Mouse (Mus musculus) ES-Bruce4 (cell line): ENCODE measurements around the gene Prune1. TPM values are rescaled to one million over a fixed set of nuclear protein-coding genes. Genes with fewer than 3 reads are reported as not detected.

Experiments
- H3K27ac ChIP-seq: 2 replicates; pipeline ENCODE4 v1.5.1; 2012; ENCODE audit warnings: low read length, inconsistent platforms; ENCODE audit not compliant: insufficient read depth
- H3K27me3 ChIP-seq: 2 replicates; pipeline ENCODE4 v1.6.1; 2012; ENCODE audit warnings: mild to moderate bottlenecking, low read length, inconsistent platforms; ENCODE audit not compliant: control insufficient read depth, poor library complexity, insufficient read depth, severe bottlenecking
- H3K36me3 ChIP-seq: 2 replicates; pipeline ENCODE4 v1.6.1; 2012; ENCODE audit warnings: inconsistent platforms, mild to moderate bottlenecking, low read length, moderate library complexity; ENCODE audit not compliant: control insufficient read depth, poor library complexity, insufficient read depth, severe bottlenecking
- H3K4me1 ChIP-seq: one replicate; pipeline ENCODE4 v1.8.1; 2011; ENCODE audit warnings: low read length; ENCODE audit not compliant: control insufficient read depth, insufficient read depth
- H3K4me3 ChIP-seq: 2 replicates; pipeline ENCODE4 v1.5.1; 2011; ENCODE audit warnings: low read depth, mild to moderate bottlenecking, low read length
- H3K9ac ChIP-seq: 2 replicates; pipeline ENCODE4 v1.6.1; 2012; ENCODE audit warnings: low read depth, mild to moderate bottlenecking, inconsistent platforms; ENCODE audit not compliant: poor library complexity, severe bottlenecking
- H3K9me3 ChIP-seq: replicated peaks from 2 replicates; pipeline ENCODE4 v1.6.1; 2012; ENCODE audit warnings: mild to moderate bottlenecking, low read length, inconsistent platforms; ENCODE audit not compliant: control insufficient read depth, poor library complexity, insufficient read depth, severe bottlenecking
- CTCF ChIP-seq: IDR thresholded peaks from one replicate; pipeline ENCODE4 v1.8.1; 2011; ENCODE audit warnings: low read depth, low read length
- EP300 ChIP-seq: IDR thresholded peaks from 2 replicates; pipeline ENCODE4 v1.6.1; 2011; ENCODE audit warnings: low read depth, low read length; ENCODE audit not compliant: insufficient read depth
- POLR2A ChIP-seq: IDR thresholded peaks from one replicate; pipeline ENCODE4 v1.8.1; 2011; ENCODE audit warnings: low read length; ENCODE audit not compliant: insufficient read depth
- polyA plus RNA-seq: library from polyadenylated mRNA; stranded (reverse); fragments of >200 nt; gene quantifications from 2 replicates; pipeline ENCODE4 v1.2.4, GENCODE M21; 2011; ENCODE audit warnings: low read depth; ENCODE audit not compliant: missing spikeins, insufficient read depth, insufficient read length

Gene Prune1
- polyA plus RNA-seq, 1 experiment: 43.9 TPM

DNA sequence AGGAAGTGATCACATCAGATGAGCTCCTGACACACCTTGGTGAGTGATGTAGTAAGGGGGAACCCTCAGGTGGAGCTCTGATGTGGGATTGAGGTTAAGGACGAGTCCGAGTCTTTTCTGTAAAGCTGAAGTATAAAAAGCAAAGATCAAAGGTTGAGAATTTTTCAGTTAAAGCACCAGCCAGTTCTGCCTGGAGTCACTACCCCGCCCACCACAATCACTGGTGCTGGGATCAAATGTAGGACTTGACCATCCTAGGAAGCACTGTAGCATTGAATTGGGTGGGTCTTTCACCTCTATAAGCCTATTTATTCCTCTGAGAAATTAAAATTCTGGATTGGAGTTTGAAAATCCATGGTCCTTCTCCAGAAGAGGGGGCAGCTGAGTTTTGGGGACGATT is 9.2 kb upstream of the Prune1 start:
- no peak overlapping the region for H3K27ac ChIP-seq

GRCm38 (mm10) chr3:95290156-95290555 is 8.3 kb upstream of the Prune1 start:
- H3K27me3 ChIP-seq: no peaks in the 10 kb centered on the region
- no peak for TF ChIP-seq POLR2A
- no peak for TF ChIP-seq EP300
- TF ChIP-seq CTCF: no peak
- H3K9me3 ChIP-seq: no peaks in the 10 kb centered on the region
- H3K27ac ChIP-seq: peak overlapping the region; percentile 7
- peaks cover 12% of the 10 kb centered on the region for H3K4me1 ChIP-seq
- H3K4me3 ChIP-seq: no peak overlapping the region
- no peak overlapping the region for H3K9ac ChIP-seq
- H3K36me3 ChIP-seq: peaks cover 22% of the 10 kb centered on the region

More for the DNA sequence above, 9.2 kb upstream of the Prune1 start:
- TF ChIP-seq EP300 (no peak), CTCF (no peak), POLR2A (no peak)
- Histone ChIP-seq H3K4me3 (no peak overlapping the region), H3K4me1 (peaks cover 14% of the 10 kb centered on the region), H3K36me3 (peaks cover 22% of the 10 kb centered on the region), H3K27me3 (no peaks in the 10 kb centered on the region), H3K9ac (no peak overlapping the region), H3K9me3 (no peaks in the 10 kb centered on the region)

DNA sequence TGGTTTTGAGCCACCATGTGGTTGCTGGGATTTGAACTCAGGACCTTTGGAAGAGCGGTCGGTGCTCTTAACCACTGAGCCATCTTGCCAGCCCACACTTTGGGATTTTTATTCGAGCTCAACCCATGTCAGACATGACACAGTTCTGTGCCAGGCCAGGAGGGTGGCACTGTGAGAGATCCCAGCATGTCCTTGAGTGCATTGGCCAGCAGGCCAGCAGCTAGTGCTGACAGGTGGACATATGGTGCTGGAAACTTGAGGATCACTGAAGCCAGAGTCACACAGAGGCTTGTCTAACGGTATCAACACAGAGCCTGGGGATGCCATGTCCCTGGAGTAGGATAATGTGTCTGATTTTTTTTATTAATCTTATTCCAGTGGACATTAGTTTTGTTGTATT is 7.5 kb upstream of the Prune1 start:
- no peaks in the 10 kb centered on the region for H3K9me3 ChIP-seq
- no peaks in the 10 kb centered on the region for H3K27me3 ChIP-seq
- H3K9ac ChIP-seq: no peak overlapping the region
- no peak overlapping the region for H3K4me3 ChIP-seq
- H3K36me3 ChIP-seq: peaks cover 21% of the 10 kb centered on the region
- TF ChIP-seq POLR2A: no peak
- no peak for TF ChIP-seq EP300
- no peak for TF ChIP-seq CTCF
- H3K27ac ChIP-seq: no peak overlapping the region
- peaks cover 11% of the 10 kb centered on the region for H3K4me1 ChIP-seq

DNA sequence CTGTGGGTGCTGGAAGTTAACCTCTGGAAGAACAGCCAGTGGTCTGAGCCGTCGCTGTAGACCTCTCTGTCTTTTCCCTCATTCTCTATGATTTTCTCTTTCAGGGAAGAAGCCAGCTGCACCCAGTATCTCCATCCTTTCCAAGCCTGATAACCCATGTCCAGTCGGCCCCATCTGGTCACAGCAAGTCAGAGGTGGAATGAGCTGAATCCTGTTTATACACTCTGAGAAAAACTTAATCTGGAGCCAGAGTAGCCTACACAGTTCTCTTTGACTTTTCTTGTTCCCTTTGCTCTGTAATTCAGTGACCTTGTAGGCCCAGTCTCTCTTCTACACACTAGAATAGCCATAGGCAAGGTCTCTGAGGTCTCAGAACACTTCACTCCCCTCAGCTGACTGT is 5.7 kb upstream of the Prune1 start:
- no peaks in the 10 kb centered on the region for H3K9me3 ChIP-seq

GRCm38 (mm10) chr3:95286510-95286909 is 4.6 kb upstream of the Prune1 start:
- TF ChIP-seq POLR2A (peak; percentile 16), EP300 (no peak)
- Histone ChIP-seq H3K36me3 (peaks cover 10% of the 10 kb centered on the region), H3K4me3 (peak overlapping the region; percentile 55), H3K4me1 (peaks cover 3% of the 10 kb centered on the region), H3K9me3 (no peaks in the 10 kb centered on the region), H3K27ac (peak overlapping the region; percentile 61), H3K27me3 (no peaks in the 10 kb centered on the region), H3K9ac (peak overlapping the region; percentile 8; the same call in 1 of the 2 replicates)

More for the DNA sequence above, 5.7 kb upstream of the Prune1 start:
- TF ChIP-seq EP300: no peak
- TF ChIP-seq POLR2A: no peak
- TF ChIP-seq CTCF: no peak
- Histone ChIP-seq H3K27me3 (no peaks in the 10 kb centered on the region), H3K4me3 (no peak overlapping the region), H3K4me1 (peaks cover 8% of the 10 kb centered on the region), H3K27ac (no peak overlapping the region), H3K36me3 (peaks cover 15% of the 10 kb centered on the region), H3K9ac (no peak overlapping the region)

GRCm38 (mm10) chr3:95286011-95286410 is 4.1 kb upstream of the Prune1 start:
- Histone ChIP-seq H3K9me3 (no peaks in the 10 kb centered on the region), H3K27me3 (no peaks in the 10 kb centered on the region), H3K27ac (peak overlapping the region; percentile 61), H3K36me3 (peaks cover 10% of the 10 kb centered on the region), H3K4me1 (peaks cover 3% of the 10 kb centered on the region), H3K9ac (peak overlapping the region; percentile 8; the same call in 1 of the 2 replicates), H3K4me3 (peak overlapping the region; percentile 55)
- TF ChIP-seq CTCF (no peak), EP300 (no peak), POLR2A (no peak)
